Mouse (Mus musculus) stomach, postnatal 0 days (tissue): ENCODE data around the gene Fam13c.
A peak's percentile ranks its signal among the peaks of the same experiment; 100 is the strongest.

Experiments used
- CTCF ChIP-seq: IDR thresholded peaks from 2 replicates; pipeline ENCODE4 v1.5.1; 2016; ENCODE audit warnings: antibody characterized with exemption, low read depth, mild to moderate bottlenecking, moderate library complexity
- EP300 ChIP-seq: optimal IDR thresholded peaks from 2 replicates; pipeline ENCODE3; 2016; ENCODE audit warnings: antibody characterized with exemption

GRCm38 (mm10) chr10:70506499-70507168, 66.4 kb downstream of the Fam13c start:
- TF ChIP-seq CTCF (peak; percentile 46), EP300 (no peak)
